ENCODE assay signal across 18 mouse cellular contexts in genomic region chr9:63877864-63878263, GRCm38 (mm10).
DNase-seq lines count a peak whose midpoint lies in the region; ATAC-seq and TF ChIP-seq lines count a peak whose summit lies in the region.
"Had no signal": no experiment of that assay in that cellular context is flagged by ENCODE, and none has a peak within 500 bp of the region (broad histone marks: within the 10 kb centered on the region; RNA-seq: fewer than 3 reads in every experiment).

No protein-coding gene starts in this region.

- H3K27ac ChIP-seq in kidney, embryonic 15.5 days, result 0 out of 2 replicates have a peak overlapping the region, but pooled peaks have one; percentile 7
- H3K27ac ChIP-seq in kidney, embryonic 16.5 days (ENCODE audit: low read length), result no peak overlapping the region
- peak overlapping the region; percentile 49 for H3K27ac ChIP-seq in heart, adult 2 months
- peak overlapping the region; percentile 90 for H3K27ac ChIP-seq in heart, embryonic 13.5 days (replicated peaks)
- H3K27ac ChIP-seq in liver, postnatal 0 days (ENCODE audit: low read depth), result no peak overlapping the region
- H3K27ac ChIP-seq: forebrain, embryonic 13.5 days had no signal

- peaks cover 36% of the 10 kb centered on the region for H3K4me1 ChIP-seq in kidney, embryonic 15.5 days
- H3K4me1 ChIP-seq in kidney, embryonic 16.5 days (ENCODE audit: insufficient read depth, low read length), result peaks cover 26% of the 10 kb centered on the region
- no peaks in the 10 kb centered on the region for H3K4me1 ChIP-seq in heart, adult 2 months (ENCODE audit: control insufficient read depth, insufficient read depth, low read length)
- H3K4me1 ChIP-seq in heart, embryonic 13.5 days, result peaks cover 46% of the 10 kb centered on the region
- peaks cover 6% of the 10 kb centered on the region; the same call in 1 of the 2 replicates for H3K4me1 ChIP-seq in liver, postnatal 0 days (ENCODE audit: insufficient read depth)

- TF ChIP-seq POLR2A in heart, adult 2 months (IDR thresholded peaks at IDR 0.05; ENCODE audit: insufficient read depth, low read depth, low read length), result peak; percentile 3; the same call in 1 of the 2 replicates

- intact Hi-C loops in heart, adult 2 months (cut with DNase I), result no loop called here
- intact Hi-C loops in heart, postnatal 25 days (cut with DNase I), result no loop called here

- H3K79me2 ChIP-seq in heart, adult 2 months (replicated peaks; ENCODE audit: control insufficient read depth, insufficient read depth, low read length), result no peaks in the 10 kb centered on the region

- peak; percentile 56 for TF ChIP-seq CTCF in heart, adult 2 months (IDR thresholded peaks at IDR 0.05)
- TF ChIP-seq CTCF in liver, postnatal 0 days (IDR thresholded peaks at IDR 0.05; ENCODE audit: low read depth), result no peak

- H3K4me3 ChIP-seq in kidney, embryonic 15.5 days (replicated peaks), result no peak overlapping the region
- no peak overlapping the region for H3K4me3 ChIP-seq in kidney, embryonic 16.5 days (ENCODE audit: low read length)
- H3K4me3 ChIP-seq in heart, adult 2 months, result no peak overlapping the region
- H3K4me3 ChIP-seq in heart, embryonic 13.5 days, result no peak overlapping the region
- H3K4me3 ChIP-seq in liver, postnatal 0 days (ENCODE audit: low read depth, low read length), result no peak overlapping the region
- H3K4me3 ChIP-seq: forebrain, embryonic 13.5 days had no signal

- no peaks in the 10 kb centered on the region for H3K36me3 ChIP-seq in kidney, embryonic 15.5 days
- no peaks in the 10 kb centered on the region for H3K36me3 ChIP-seq in kidney, embryonic 16.5 days (ENCODE audit: insufficient read depth, low read length)
- H3K36me3 ChIP-seq in heart, adult 2 months (ENCODE audit: control insufficient read depth, insufficient read depth, low read length), result no peaks in the 10 kb centered on the region
- H3K36me3 ChIP-seq in heart, embryonic 13.5 days, result no peaks in the 10 kb centered on the region
- no peaks in the 10 kb centered on the region for H3K36me3 ChIP-seq in liver, postnatal 0 days (replicated peaks; ENCODE audit: insufficient read depth, low read length)

- WGBS in kidney, embryonic 15.5 days, result 65% methylated on average over 7 of the region's 7 CpGs
- WGBS in kidney, embryonic 16.5 days, result 65% methylated on average over 7 of the region's 7 CpGs
- 49% methylated on average over 7 of the region's 7 CpGs for WGBS in heart, adult 2 months
- 43% methylated on average over 7 of the region's 7 CpGs for WGBS in heart, embryonic 13.5 days
- WGBS in liver, postnatal 0 days (ENCODE audit: insufficient replicate concordance), result 67% methylated on average over 7 of the region's 7 CpGs

- peak; percentile 95 for TF ChIP-seq EP300 in heart, adult 2 months (IDR thresholded peaks at IDR 0.05; ENCODE audit: insufficient read depth, low read depth, low read length)
- no peak for TF ChIP-seq EP300 in liver, postnatal 0 days (IDR thresholded peaks at IDR 0.05; ENCODE audit: low read depth)

- no peaks in the 10 kb centered on the region for H3K9me3 ChIP-seq in kidney, embryonic 15.5 days (replicated peaks)
- no peaks in the 10 kb centered on the region for H3K9me3 ChIP-seq in kidney, embryonic 16.5 days (ENCODE audit: low read length)
- no peaks in the 10 kb centered on the region for H3K9me3 ChIP-seq in heart, embryonic 13.5 days
- H3K9me3 ChIP-seq in liver, postnatal 0 days (ENCODE audit: low read length), result no peaks in the 10 kb centered on the region
- H3K9me3 ChIP-seq: forebrain, embryonic 13.5 days had no signal

- H3K4me2 ChIP-seq in kidney, embryonic 15.5 days, result no peak overlapping the region
- no peak overlapping the region for H3K4me2 ChIP-seq in kidney, embryonic 16.5 days (replicated peaks; ENCODE audit: low read depth, low read length)
- no peak overlapping the region for H3K4me2 ChIP-seq in heart, embryonic 13.5 days
- no peak overlapping the region for H3K4me2 ChIP-seq in liver, postnatal 0 days (ENCODE audit: low read depth, low read length)
- H3K4me2 ChIP-seq: forebrain, embryonic 13.5 days; liver, embryonic 11.5 days had no signal

- 0 out of 2 replicates have a peak, but pooled peaks cover 4% of the 10 kb centered on the region for H3K27me3 ChIP-seq in kidney, embryonic 15.5 days
- no peaks in the 10 kb centered on the region for H3K27me3 ChIP-seq in kidney, embryonic 16.5 days (ENCODE audit: insufficient read depth, low read length)
- H3K27me3 ChIP-seq in heart, adult 2 months (ENCODE audit: control insufficient read depth, insufficient read depth, low read length), result no peaks in the 10 kb centered on the region
- H3K27me3 ChIP-seq in heart, embryonic 13.5 days (replicated peaks), result no peaks in the 10 kb centered on the region
- no peaks in the 10 kb centered on the region for H3K27me3 ChIP-seq in liver, postnatal 0 days (ENCODE audit: insufficient read depth, low read length)
- H3K27me3 ChIP-seq: Patski had no signal

- peak in 1 of 2 experiments; percentile 61 for DNase-seq in heart, adult 2 months
- DNase-seq in heart, postnatal 25 days (ENCODE audit: low spot score), result peak; percentile 18
- DNase-seq in liver, postnatal 0 days, result no peak
- no peak for DNase-seq in B cell, adult 2 months
- DNase-seq: adrenal gland, adult 8-10 months; cerebellum, adult 9-10 months; gastrocnemius, postnatal 25 days; lung, adult 2 months; lung, postnatal 36 days; midbrain, embryonic 14.5 days; right cerebral cortex, postnatal 14 days had no signal

- H3K9ac ChIP-seq in kidney, embryonic 15.5 days, result no peak overlapping the region
- no peak overlapping the region for H3K9ac ChIP-seq in kidney, embryonic 16.5 days (replicated peaks; ENCODE audit: low read length)
- no peak overlapping the region for H3K9ac ChIP-seq in heart, adult 2 months (ENCODE audit: low read depth, low read length)
- H3K9ac ChIP-seq in heart, embryonic 13.5 days, result peak overlapping the region; percentile 58; the same call in 1 of the 2 replicates
- no peak overlapping the region for H3K9ac ChIP-seq in liver, postnatal 0 days (replicated peaks)
- H3K9ac ChIP-seq: forebrain, embryonic 13.5 days had no signal

- ATAC-seq in kidney, embryonic 15.5 days (replicated peaks; ENCODE audit: low FRiP score), result no peak
- ATAC-seq in kidney, embryonic 16.5 days (ENCODE audit: low FRiP score, low TSS enrichment), result no peak
- ATAC-seq in heart, embryonic 13.5 days (ENCODE audit: extremely low read depth, insufficient number of reproducible peaks, low FRiP score, low TSS enrichment), result peak; percentile 66; the same call in 1 of the 2 replicates
- ATAC-seq in liver, postnatal 0 days, result no peak
- ATAC-seq: forebrain, embryonic 13.5 days; intestine, embryonic 16.5 days; Patski had no signal

Comparison
In these comparisons a context has a peak if more than half of its experiments do, and no peak if none do; other contexts are left out.
1. H3K27ac ChIP-seq: peak in kidney, embryonic 15.5 days (single experiment), heart, adult 2 months (single experiment) and heart, embryonic 13.5 days (single experiment); none in kidney, embryonic 16.5 days (single experiment) and liver, postnatal 0 days (single experiment).